9 mouse cellular contexts compared by ENCODE assay signal in genomic region chr9:101110013-101110412, GRCm38 (mm10). TPM values are rescaled to one million over a fixed set of nuclear protein-coding genes. Genes with fewer than 3 reads are reported as not detected.
A peak's percentile ranks its signal among the peaks of the same experiment; 100 is the strongest.
DNase-seq lines count a peak whose midpoint lies in the region; ATAC-seq lines count a peak whose summit lies in the region.
"Had no signal": no experiment of that assay in that cellular context is flagged by ENCODE, and none has a peak within 500 bp of the region (broad histone marks: within the 10 kb centered on the region; RNA-seq: fewer than 3 reads in every experiment).

No protein-coding gene starts in this region.

- WGBS in embryonic facial prominence, embryonic 14.5 days: 37% methylated on average over 3 of the region's 3 CpGs
- 69% methylated on average over 3 of the region's 3 CpGs for WGBS in embryonic facial prominence, embryonic 10.5 days
- 4% methylated on average over 3 of the region's 3 CpGs for WGBS in heart, embryonic 15.5 days

- intact Hi-C loops in left cerebral cortex, postnatal 25 days (cut with DNase I): no loop called here

- ATAC-seq in embryonic facial prominence, embryonic 14.5 days (ENCODE audit: low read depth): peak; percentile 27; the same call in 1 of the 2 replicates
- ATAC-seq in heart, embryonic 15.5 days (replicated peaks; ENCODE audit: insufficient number of reproducible peaks, insufficient read depth, low FRiP score, low read depth): no peak

- H3K4me2 ChIP-seq in embryonic facial prominence, embryonic 14.5 days (ENCODE audit: low read depth, low read length): no peak overlapping the region
- H3K4me2 ChIP-seq in heart, embryonic 15.5 days: no peak overlapping the region

- H3K36me3 ChIP-seq in embryonic facial prominence, embryonic 14.5 days (ENCODE audit: control insufficient read depth, insufficient read depth, low read length): peaks cover 27% of the 10 kb centered on the region
- H3K36me3 ChIP-seq in embryonic facial prominence, embryonic 10.5 days (replicated peaks): peaks cover 28% of the 10 kb centered on the region
- peaks cover 39% of the 10 kb centered on the region for H3K36me3 ChIP-seq in heart, embryonic 15.5 days

- peak; percentile 77 for DNase-seq in embryonic facial prominence, embryonic 14.5 days (ENCODE audit: low spot score)
- DNase-seq in embryonic facial prominence, embryonic 10.5 days (ENCODE audit: low spot score): no peak
- DNase-seq in Muller cell, postnatal 12 days (ENCODE audit: inconsistent ontology term): peak; percentile 68
- DNase-seq in kidney, postnatal 14 days: peak; percentile 81
- no peak for DNase-seq in left cerebral cortex, postnatal 25 days (ENCODE audit: low spot score in 2 of 2)
- DNase-seq in left cerebral cortex, adult 11 months (ENCODE audit: low spot score): no peak
- no peak for DNase-seq in thymus, adult 18-20 months
- DNase-seq: left cerebral cortex, postnatal 4 days had no signal

- H3K9me3 ChIP-seq in embryonic facial prominence, embryonic 14.5 days (ENCODE audit: control insufficient read depth, low read length): no peaks in the 10 kb centered on the region
- H3K9me3 ChIP-seq in embryonic facial prominence, embryonic 10.5 days: no peaks in the 10 kb centered on the region
- H3K9me3 ChIP-seq in heart, embryonic 15.5 days (replicated peaks): no peaks in the 10 kb centered on the region

- no peak overlapping the region for H3K4me3 ChIP-seq in embryonic facial prominence, embryonic 14.5 days (ENCODE audit: low read depth, low read length)
- no peak overlapping the region for H3K4me3 ChIP-seq in embryonic facial prominence, embryonic 10.5 days
- H3K4me3 ChIP-seq in heart, embryonic 15.5 days: no peak overlapping the region

- no peaks in the 10 kb centered on the region for H3K27me3 ChIP-seq in embryonic facial prominence, embryonic 14.5 days (replicated peaks; ENCODE audit: control insufficient read depth, insufficient read depth, low read length)
- H3K27me3 ChIP-seq in embryonic facial prominence, embryonic 10.5 days (replicated peaks; ENCODE audit: low read depth, poor library complexity, severe bottlenecking): no peaks in the 10 kb centered on the region
- H3K27me3 ChIP-seq in heart, embryonic 15.5 days: no peaks in the 10 kb centered on the region

- no peaks in the 10 kb centered on the region for H3K4me1 ChIP-seq in embryonic facial prominence, embryonic 14.5 days (ENCODE audit: control insufficient read depth, insufficient read depth, low read length)
- no peaks in the 10 kb centered on the region for H3K4me1 ChIP-seq in embryonic facial prominence, embryonic 10.5 days
- peaks cover 25% of the 10 kb centered on the region for H3K4me1 ChIP-seq in heart, embryonic 15.5 days (replicated peaks)

- H3K27ac ChIP-seq in embryonic facial prominence, embryonic 14.5 days (replicated peaks; ENCODE audit: low read depth, low read length): no peak overlapping the region
- no peak overlapping the region for H3K27ac ChIP-seq in embryonic facial prominence, embryonic 10.5 days (replicated peaks)
- H3K27ac ChIP-seq in heart, embryonic 15.5 days: peak overlapping the region; percentile 53

- H3K9ac ChIP-seq in embryonic facial prominence, embryonic 14.5 days (ENCODE audit: low read depth, low read length): no peak overlapping the region
- H3K9ac ChIP-seq in heart, embryonic 15.5 days: no peak overlapping the region

RNA-seq across cellular contexts. Expression of gene Msl2, which starts 36.1 kb away (rescaled TPM):
- 6.2 and 6.8 TPM in 2 replicates for polyA plus RNA-seq in embryonic facial prominence, embryonic 14.5 days (2014; fragmentation: Nextera tagmentation; extraction: Ambion mirVana)
- 5.0 and 5.2 TPM in 2 replicates for polyA plus RNA-seq in embryonic facial prominence, embryonic 10.5 days (2016; fragmentation: Nextera tagmentation; extraction: Ambion mirVana)
- 3.4 and 3.6 TPM in 2 replicates for polyA plus RNA-seq in heart, embryonic 15.5 days (2015; fragmentation: Nextera tagmentation; extraction: Ambion mirVana)
- 10 to 100 TPM; 58.8 to 61.2 TPM for total RNA-seq in left cerebral cortex, postnatal 25 days (2021)

Comparison
In these comparisons a context has a peak if more than half of its experiments do, and no peak if none do; other contexts are left out.
1. DNase-seq: peak in embryonic facial prominence, embryonic 14.5 days (single experiment), Muller cell, postnatal 12 days (single experiment) and kidney, postnatal 14 days (single experiment); none in embryonic facial prominence, embryonic 10.5 days (single experiment), left cerebral cortex, postnatal 25 days (0 of 2), left cerebral cortex, adult 11 months (single experiment) and thymus, adult 18-20 months (0 of 2).